Mouse (Mus musculus): Measurements from ENCODE around the gene Exo1.
A peak's percentile ranks its signal among the peaks of the same experiment; 100 is the strongest.

The Exo1 gene

GRCm38 (mm10) chr1:175880453-175881296 lies at the start of gene Exo1:
Gene Exo1, plus strand, starts transcription at chr1:175880581.
- peak; percentile 96 for DNase-seq (ENCODE audit: inconsistent ontology term)

GRCm38 (mm10) chr1:175855515-175855914 lies 24.9 kb upstream of the Exo1 start:
- DNase-seq (ENCODE audit: inconsistent ontology term) = no peak

GRCm38 (mm10) chr1:175867050-175867449 lies 13.3 kb upstream of the Exo1 start:
- peak; percentile 7 for DNase-seq (ENCODE audit: inconsistent ontology term)

GRCm38 (mm10) chr1:175867558-175867957 lies 12.8 kb upstream of the Exo1 start:
- peak; percentile 41 for DNase-seq (ENCODE audit: inconsistent ontology term)

GRCm38 (mm10) chr1:175870716-175871115 lies 9.7 kb upstream of the Exo1 start:
- no peak for DNase-seq (ENCODE audit: inconsistent ontology term)

GRCm38 (mm10) chr1:175872028-175872816 lies 8.2 kb upstream of the Exo1 start:
- no peak for DNase-seq (ENCODE audit: inconsistent ontology term)

GRCm38 (mm10) chr1:175883398-175883797 lies 3.0 kb downstream of the Exo1 start:
- DNase-seq (ENCODE audit: inconsistent ontology term) = peak; percentile 35

GRCm38 (mm10) chr1:175893263-175893662 lies 12.9 kb downstream of the Exo1 start:
- DNase-seq (ENCODE audit: inconsistent ontology term) = no peak

GRCm38 (mm10) chr1:175893726-175894125 lies 13.3 kb downstream of the Exo1 start:
- no peak for DNase-seq (ENCODE audit: inconsistent ontology term)

- no peak for DNase-seq (ENCODE audit: inconsistent ontology term)
Measured at GRCm38 (mm10) chr1:175911207-175911606, 30.8 kb downstream of the Exo1 start.

GRCm38 (mm10) chr1:175912038-175912437 lies 31.7 kb downstream of the Exo1 start:
- DNase-seq (ENCODE audit: inconsistent ontology term) = no peak

GRCm38 (mm10) chr1:175913728-175914303 lies 33.4 kb downstream of the Exo1 start:
- DNase-seq (ENCODE audit: inconsistent ontology term) = no peak

- no peak for DNase-seq (ENCODE audit: inconsistent ontology term)
Measured at GRCm38 (mm10) chr1:175920029-175920428, 39.6 kb downstream of the Exo1 start, which contains the start of gene Gm38100. Gene Gm38100, plus strand, starts transcription at chr1:175920329.

- DNase-seq (ENCODE audit: inconsistent ontology term) = no peak
Measured at GRCm38 (mm10) chr1:175921091-175921490, 40.7 kb downstream of the Exo1 start.

- DNase-seq (ENCODE audit: inconsistent ontology term) = peak; percentile 26
Measured at GRCm38 (mm10) chr1:175923848-175924787, 43.7 kb downstream of the Exo1 start.

GRCm38 (mm10) chr1:175931391-175931790 lies 51.0 kb downstream of the Exo1 start:
- DNase-seq (ENCODE audit: inconsistent ontology term) = no peak

- peak; percentile 61 for DNase-seq (ENCODE audit: inconsistent ontology term)
Measured at GRCm38 (mm10) chr1:175936282-175936737, 55.9 kb downstream of the Exo1 start.

GRCm38 (mm10) chr1:175938731-175939130 lies 58.4 kb downstream of the Exo1 start:
- DNase-seq (ENCODE audit: inconsistent ontology term) = no peak

GRCm38 (mm10) chr1:175943168-175943567 lies 62.8 kb downstream of the Exo1 start:
- no peak for DNase-seq (ENCODE audit: inconsistent ontology term)

GRCm38 (mm10) chr1:175946718-175947315 lies 66.4 kb downstream of the Exo1 start:
- peak; percentile 42 for DNase-seq (ENCODE audit: inconsistent ontology term)

- DNase-seq (ENCODE audit: inconsistent ontology term) = no peak
Measured at GRCm38 (mm10) chr1:175950421-175950820, 70.0 kb downstream of the Exo1 start.
